Mouse (Mus musculus) frontal cortex, postnatal 14 days (tissue): ENCODE measurements around the gene Barhl1.

Experiments used
- DNase-seq, 2 experiments: peaks; one replicate each; pipeline ENCODE4 v3.0.0; 2022; ENCODE audit warnings: low spot score in 2 of 2

The Barhl1 gene

GRCm38 (mm10) chr2:28916513-28916865 lies at the start of gene Barhl1:
Gene Barhl1 (minus strand): TSS chr2:28916668.
- DNase-seq = no peak

- no peak for DNase-seq
These were observed 47.1 kb upstream of the Barhl1 start for GRCm38 (mm10) chr2:28963565-28963964.

- no peak for DNase-seq
These were observed 45.2 kb upstream of the Barhl1 start for GRCm38 (mm10) chr2:28961636-28962035.

GRCm38 (mm10) chr2:28961024-28961585 lies 44.6 kb upstream of the Barhl1 start:
- DNase-seq = no peak

GRCm38 (mm10) chr2:28956874-28957273 lies 40.4 kb upstream of the Barhl1 start:
- no peak for DNase-seq

GRCm38 (mm10) chr2:28954595-28954994 lies 38.1 kb upstream of the Barhl1 start:
- no peak for DNase-seq

GRCm38 (mm10) chr2:28952981-28953380 lies 36.5 kb upstream of the Barhl1 start:
- DNase-seq = no peak

- no peak for DNase-seq
These were observed 29.8 kb upstream of the Barhl1 start for GRCm38 (mm10) chr2:28946312-28946711.

GRCm38 (mm10) chr2:28945388-28945787 lies 28.9 kb upstream of the Barhl1 start:
- DNase-seq = no peak

- DNase-seq = no peak
These were observed 27.4 kb upstream of the Barhl1 start for GRCm38 (mm10) chr2:28943666-28944516.

- no peak for DNase-seq
These were observed 22.5 kb upstream of the Barhl1 start for GRCm38 (mm10) chr2:28938997-28939396.

GRCm38 (mm10) chr2:28930571-28930970 lies 14.1 kb upstream of the Barhl1 start:
- DNase-seq = no peak

GRCm38 (mm10) chr2:28923912-28924311 lies 7.4 kb upstream of the Barhl1 start:
- DNase-seq = peak; percentile 16 to 61

GRCm38 (mm10) chr2:28919001-28919400 lies 2.5 kb upstream of the Barhl1 start:
- no peak for DNase-seq

GRCm38 (mm10) chr2:28917518-28918361 lies 1.3 kb upstream of the Barhl1 start:
- DNase-seq = no peak

- DNase-seq = no peak
These were observed 669 bp upstream of the Barhl1 start for GRCm38 (mm10) chr2:28917156-28917517.

- no peak for DNase-seq
These were observed 528 bp downstream of the Barhl1 start for GRCm38 (mm10) chr2:28915768-28916512.

GRCm38 (mm10) chr2:28915104-28915738 lies 1.2 kb downstream of the Barhl1 start:
- no peak for DNase-seq

- no peak for DNase-seq
These were observed 2.3 kb downstream of the Barhl1 start for GRCm38 (mm10) chr2:28914121-28914520.

GRCm38 (mm10) chr2:28912961-28913360 lies 3.5 kb downstream of the Barhl1 start:
- DNase-seq = no peak

GRCm38 (mm10) chr2:28912039-28912700 lies 4.3 kb downstream of the Barhl1 start:
- DNase-seq = no peak
